7 mouse cellular contexts compared by ENCODE assay signal in the genomic region with DNA sequence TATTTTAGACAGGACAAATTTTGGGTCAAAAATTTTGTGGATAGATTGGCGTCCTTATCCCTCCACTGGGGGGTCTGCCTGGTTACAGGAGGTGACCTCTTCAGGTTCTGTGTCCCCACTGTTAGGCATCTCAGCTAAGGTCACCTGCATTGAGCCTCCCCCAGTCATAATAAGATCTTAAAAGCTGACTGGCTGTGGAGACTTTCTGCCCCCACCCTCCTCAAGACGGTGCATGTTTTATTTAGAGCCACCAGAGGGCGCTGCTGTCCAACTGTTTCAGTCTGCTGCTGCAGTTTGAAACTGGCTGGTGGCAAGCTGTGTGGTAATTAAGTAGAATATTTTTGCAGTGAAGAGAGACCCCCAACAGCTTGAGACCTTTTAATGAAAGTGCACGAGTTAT. TPM values are rescaled to one million over a fixed set of nuclear protein-coding genes. Genes with fewer than 3 reads are reported as not detected.
A peak's percentile ranks its signal among the peaks of the same experiment; 100 is the strongest.
DNase-seq lines count a peak whose midpoint lies in the region; ATAC-seq and TF ChIP-seq lines count a peak whose summit lies in the region.

No protein-coding gene starts in this region.

- H3K9ac ChIP-seq in limb, embryonic 14.5 days (ENCODE audit: low read depth, low read length, severe bottlenecking) = no peak overlapping the region

- no peaks in the 10 kb centered on the region for H3K27me3 ChIP-seq in limb, embryonic 14.5 days (ENCODE audit: control insufficient read depth, insufficient read depth, low read length)

- 15% methylated on average over 4 of the region's 4 CpGs for WGBS in limb, embryonic 14.5 days

- H3K9me3 ChIP-seq in limb, embryonic 14.5 days (ENCODE audit: control insufficient read depth, low read length) = no peaks in the 10 kb centered on the region

- no peak overlapping the region for H3K4me3 ChIP-seq in limb, embryonic 14.5 days (replicated peaks; ENCODE audit: low read length)

- H3K36me3 ChIP-seq in limb, embryonic 14.5 days (ENCODE audit: control insufficient read depth, insufficient read depth, low read length) = peaks cover 28% of the 10 kb centered on the region

- peak; percentile 37 to 72; a peak in 3 of 4 replicates for ATAC-seq in hematopoietic stem cell, adult 5-6 weeks (replicated peaks in 1 of 2; ENCODE audit: insufficient read depth in 1 of 2, low FRiP score in 2 of 2, low TSS enrichment in 1 of 2, low read depth in 1 of 2, poor library complexity in 2 of 2, severe bottlenecking in 2 of 2)
- ATAC-seq in limb, embryonic 14.5 days (ENCODE audit: low FRiP score, low read depth) = peak; percentile 63; the same call in 1 of the 2 replicates

- DNase-seq in ovary, postnatal 14 days (ENCODE audit: low spot score) = peak; percentile 19
- no peak for DNase-seq in ovary, postnatal 10 days (ENCODE audit: low spot score)
- peak; percentile 22 for DNase-seq in WW6 (ENCODE audit: low read depth, low spot score)
- DNase-seq in cerebellum, postnatal 14 days = peak; percentile 69 to 71
- peak; percentile 80 for DNase-seq in limb, embryonic 14.5 days (ENCODE audit: low spot score)
- peak; percentile 91 for DNase-seq in retina, embryonic 14.5 days (ENCODE audit: low spot score)

- no peak overlapping the region for H3K4me2 ChIP-seq in limb, embryonic 14.5 days (replicated peaks; ENCODE audit: low read depth, low read length, severe bottlenecking)

- no peak for TF ChIP-seq POLR2A in limb, embryonic 14.5 days (IDR thresholded peaks at IDR 0.05; ENCODE audit: borderline replicate concordance, extremely low read depth, insufficient read depth, insufficient read length)

- no peak overlapping the region for H3K27ac ChIP-seq in limb, embryonic 14.5 days (replicated peaks; ENCODE audit: low read depth, low read length)

- H3K4me1 ChIP-seq in limb, embryonic 14.5 days (ENCODE audit: control insufficient read depth, insufficient read depth, low read length) = no peaks in the 10 kb centered on the region

RNA-seq across cellular contexts. Expression of a gene that starts 51.1 kb away (rescaled TPM):
- total RNA-seq in hematopoietic stem cell, adult 5-6 weeks (2017) = not detected in 2 replicates
- polyA plus RNA-seq in limb, embryonic 14.5 days (2012; rRNA removed) = 0.03 TPM in 2 replicates
- polyA plus RNA-seq in limb, embryonic 14.5 days (2014; fragmentation: Nextera tagmentation; extraction: Ambion mirVana) = not detected in 2 replicates
